Mouse (Mus musculus): ENCODE measurements around the gene Acod1. TPM values are rescaled to one million over a fixed set of nuclear protein-coding genes. Genes with fewer than 3 reads are reported as not detected.
A peak's percentile ranks its signal among the peaks of the same experiment; 100 is the strongest.

Gene Acod1
- polyA plus RNA-seq, 1 experiment, result not detected

DNA sequence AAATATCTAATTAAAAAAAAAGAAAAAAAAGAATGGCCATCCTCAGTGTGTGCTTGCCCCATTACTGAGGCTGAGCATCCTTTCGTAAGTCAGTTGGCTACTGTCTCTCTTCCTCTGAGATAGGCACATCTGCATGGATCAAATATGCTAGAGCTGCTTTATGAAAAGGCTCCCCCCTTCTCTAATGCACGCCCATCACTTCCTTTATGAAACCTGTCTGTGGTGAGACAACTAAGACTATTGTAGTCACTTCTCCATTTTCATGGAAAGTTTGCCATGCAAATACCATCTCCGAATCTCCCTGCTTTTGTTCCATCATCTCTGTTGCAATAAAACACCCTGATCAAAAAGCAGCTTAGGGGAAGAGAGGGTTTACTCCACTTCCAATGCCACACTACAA, 9.8 kb upstream of the Acod1 start:
- no peak overlapping the region for H3K27ac ChIP-seq (ENCODE audit: insufficient read depth, low read depth, low read length)
- no peak overlapping the region for H3K4me3 ChIP-seq (ENCODE audit: insufficient read depth, low read depth, low read length)
- TF ChIP-seq CTCF (IDR thresholded peaks at IDR 0.05; ENCODE audit: insufficient read depth, low read depth, low read length) (no peak), POLR2A (IDR thresholded peaks at IDR 0.05; ENCODE audit: insufficient read depth, low read depth, low read length) (no peak)
- WGBS, result 86% methylated on average over 3 of the region's 3 CpGs
- no peaks in the 10 kb centered on the region for H3K4me1 ChIP-seq (ENCODE audit: control insufficient read depth, insufficient read depth, low read length)

GRCm38 (mm10) chr14:103048292-103049086, 1.7 kb downstream of the Acod1 start:
- Histone ChIP-seq H3K27ac (ENCODE audit: insufficient read depth, low read depth, low read length) (no peak overlapping the region), H3K4me1 (ENCODE audit: control insufficient read depth, insufficient read depth, low read length) (no peaks in the 10 kb centered on the region), H3K4me3 (ENCODE audit: insufficient read depth, low read depth, low read length) (no peak overlapping the region)
- TF ChIP-seq CTCF (IDR thresholded peaks at IDR 0.05; ENCODE audit: insufficient read depth, low read depth, low read length), result no peak
- WGBS, result 91% methylated on average over 11 of the region's 11 CpGs

GRCm38 (mm10) chr14:103051159-103051769, 4.5 kb downstream of the Acod1 start:
- H3K27ac ChIP-seq (ENCODE audit: insufficient read depth, low read depth, low read length), result no peak overlapping the region
- no peaks in the 10 kb centered on the region for H3K4me1 ChIP-seq (ENCODE audit: control insufficient read depth, insufficient read depth, low read length)
- no peak overlapping the region for H3K4me3 ChIP-seq (ENCODE audit: insufficient read depth, low read depth, low read length)
- 40% methylated on average over 8 of the region's 8 CpGs for WGBS
- TF ChIP-seq POLR2A (IDR thresholded peaks at IDR 0.05; ENCODE audit: insufficient read depth, low read depth, low read length) (no peak), CTCF (IDR thresholded peaks at IDR 0.05; ENCODE audit: insufficient read depth, low read depth, low read length) (peak; percentile 66)

GRCm38 (mm10) chr14:103054731-103055130, 8.0 kb downstream of the Acod1 start:
- Histone ChIP-seq H3K27ac (ENCODE audit: insufficient read depth, low read depth, low read length) (no peak overlapping the region), H3K4me1 (ENCODE audit: control insufficient read depth, insufficient read depth, low read length) (no peaks in the 10 kb centered on the region), H3K4me3 (ENCODE audit: insufficient read depth, low read depth, low read length) (no peak overlapping the region)
- no peak for TF ChIP-seq POLR2A (IDR thresholded peaks at IDR 0.05; ENCODE audit: insufficient read depth, low read depth, low read length)
- no peak for TF ChIP-seq CTCF (IDR thresholded peaks at IDR 0.05; ENCODE audit: insufficient read depth, low read depth, low read length)
- WGBS, result 86% methylated on average over 13 of the region's 13 CpGs

GRCm38 (mm10) chr14:103056601-103057000, 9.8 kb downstream of the Acod1 start:
- TF ChIP-seq CTCF (IDR thresholded peaks at IDR 0.05; ENCODE audit: insufficient read depth, low read depth, low read length), result no peak
- no peak for TF ChIP-seq POLR2A (IDR thresholded peaks at IDR 0.05; ENCODE audit: insufficient read depth, low read depth, low read length)
- H3K4me1 ChIP-seq (ENCODE audit: control insufficient read depth, insufficient read depth, low read length), result no peaks in the 10 kb centered on the region
- no peak overlapping the region for H3K4me3 ChIP-seq (ENCODE audit: insufficient read depth, low read depth, low read length)
- H3K27ac ChIP-seq (ENCODE audit: insufficient read depth, low read depth, low read length), result no peak overlapping the region
- WGBS, result 94% methylated on average over 7 of the region's 7 CpGs

GRCm38 (mm10) chr14:103058998-103059397, 12.2 kb downstream of the Acod1 start:
- Histone ChIP-seq H3K4me3 (ENCODE audit: insufficient read depth, low read depth, low read length) (no peak overlapping the region), H3K27ac (ENCODE audit: insufficient read depth, low read depth, low read length) (no peak overlapping the region), H3K4me1 (ENCODE audit: control insufficient read depth, insufficient read depth, low read length) (no peaks in the 10 kb centered on the region)
- TF ChIP-seq POLR2A (IDR thresholded peaks at IDR 0.05; ENCODE audit: insufficient read depth, low read depth, low read length) (no peak), CTCF (IDR thresholded peaks at IDR 0.05; ENCODE audit: insufficient read depth, low read depth, low read length) (no peak)
- 92% methylated on average over 1 of the region's 1 CpGs for WGBS

GRCm38 (mm10) chr14:103059495-103059894, 12.7 kb downstream of the Acod1 start:
- Histone ChIP-seq H3K4me3 (ENCODE audit: insufficient read depth, low read depth, low read length) (no peak overlapping the region), H3K4me1 (ENCODE audit: control insufficient read depth, insufficient read depth, low read length) (no peaks in the 10 kb centered on the region), H3K27ac (ENCODE audit: insufficient read depth, low read depth, low read length) (no peak overlapping the region)
- 86% methylated on average over 10 of the region's 10 CpGs for WGBS
- no peak for TF ChIP-seq CTCF (IDR thresholded peaks at IDR 0.05; ENCODE audit: insufficient read depth, low read depth, low read length)

GRCm38 (mm10) chr14:103065294-103066167, 18.8 kb downstream of the Acod1 start:
- Histone ChIP-seq H3K27ac (ENCODE audit: insufficient read depth, low read depth, low read length) (no peak overlapping the region), H3K4me1 (ENCODE audit: control insufficient read depth, insufficient read depth, low read length) (peaks cover 2% of the 10 kb centered on the region; the same call in 1 of the 2 replicates), H3K4me3 (ENCODE audit: insufficient read depth, low read depth, low read length) (no peak overlapping the region)
- 10% methylated on average over 10 of the region's 10 CpGs for WGBS
- no peak for TF ChIP-seq POLR2A (IDR thresholded peaks at IDR 0.05; ENCODE audit: insufficient read depth, low read depth, low read length)
- TF ChIP-seq CTCF (IDR thresholded peaks at IDR 0.05; ENCODE audit: insufficient read depth, low read depth, low read length), result peak; percentile 42; the same call in 1 of the 2 replicates

DNA sequence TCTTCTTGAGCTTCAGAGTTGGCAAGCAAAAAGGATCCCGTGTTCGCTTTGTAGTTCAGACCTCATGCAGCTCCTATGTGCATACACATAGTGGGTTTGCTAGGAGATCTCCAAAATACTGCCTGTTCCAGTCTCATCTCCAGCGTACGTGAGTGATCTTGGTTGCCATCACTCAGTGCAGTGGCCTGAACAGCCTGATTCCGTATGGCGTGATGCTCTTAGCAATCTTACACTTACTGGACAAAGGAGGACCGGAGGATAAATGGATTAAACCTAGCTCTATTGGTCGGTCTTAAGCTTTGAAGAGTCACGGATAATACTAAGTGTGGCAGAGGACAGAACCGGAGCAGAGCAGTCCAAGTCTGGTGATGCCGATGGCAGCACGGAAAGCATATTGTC, 22.7 kb downstream of the Acod1 start:
- peaks cover 4% of the 10 kb centered on the region for H3K4me1 ChIP-seq (ENCODE audit: control insufficient read depth, insufficient read depth, low read length)
- 6% methylated on average over 12 of the region's 12 CpGs for WGBS
- H3K27ac ChIP-seq (ENCODE audit: insufficient read depth, low read depth, low read length), result peak overlapping the region; percentile 57
- no peak for TF ChIP-seq POLR2A (IDR thresholded peaks at IDR 0.05; ENCODE audit: insufficient read depth, low read depth, low read length)
- peak overlapping the region; percentile 84 for H3K4me3 ChIP-seq (ENCODE audit: insufficient read depth, low read depth, low read length)

Data from olfactory bulb, adult 2 months (tissue).